Mouse (Mus musculus): ENCODE results near the gene Amy1.
A peak's percentile ranks its signal among the peaks of the same experiment; 100 is the strongest.
"Not testable (repeated sequence)": the region's sequence is repeated elsewhere in the genome, so short reads cannot be mapped to it uniquely, and the experiment has no call there.

Amy1 gene

GRCm38 (mm10) chr3:113606599-113606998 is at the start of gene Amy1:
Amy1 (minus strand) TSS chr3:113606699.
- DNase-seq (ENCODE audit: low spot score in 2 of 2) = no peak

- no peak for DNase-seq (ENCODE audit: low spot score in 2 of 2)
These were observed 47.8 kb upstream of the Amy1 start for GRCm38 (mm10) chr3:113654335-113654734.

GRCm38 (mm10) chr3:113651386-113651785 is 44.9 kb upstream of the Amy1 start:
- not testable (repeated sequence) for DNase-seq (ENCODE audit: low spot score in 2 of 2)

GRCm38 (mm10) chr3:113639545-113639944 is 33.0 kb upstream of the Amy1 start:
- DNase-seq (ENCODE audit: low spot score in 2 of 2) = no peak

DNA sequence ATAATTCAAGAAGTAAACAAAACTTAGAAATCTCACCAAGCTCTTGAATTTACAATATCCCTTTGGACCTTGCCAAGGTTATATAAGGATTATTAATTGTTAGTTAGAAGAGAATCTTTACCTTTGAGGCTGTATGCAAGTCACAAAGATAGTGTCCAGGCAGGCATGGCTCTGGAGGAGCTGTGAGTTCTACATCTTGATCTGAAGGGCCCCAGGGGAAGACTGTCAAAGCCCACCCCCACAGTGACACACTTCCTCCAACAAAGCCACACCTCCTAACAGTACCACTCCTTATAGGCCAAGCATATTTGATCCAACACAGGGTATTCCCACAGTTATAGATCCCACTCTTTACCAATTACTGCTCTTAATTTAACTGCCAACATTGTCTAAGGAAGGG is 27.7 kb upstream of the Amy1 start:
- DNase-seq (ENCODE audit: low spot score in 2 of 2) = no peak

- DNase-seq (ENCODE audit: low spot score in 2 of 2) = no peak
These were observed 25.1 kb upstream of the Amy1 start for GRCm38 (mm10) chr3:113631611-113632010.

GRCm38 (mm10) chr3:113630564-113630963 is 24.1 kb upstream of the Amy1 start:
- no peak for DNase-seq (ENCODE audit: low spot score in 2 of 2)

DNA sequence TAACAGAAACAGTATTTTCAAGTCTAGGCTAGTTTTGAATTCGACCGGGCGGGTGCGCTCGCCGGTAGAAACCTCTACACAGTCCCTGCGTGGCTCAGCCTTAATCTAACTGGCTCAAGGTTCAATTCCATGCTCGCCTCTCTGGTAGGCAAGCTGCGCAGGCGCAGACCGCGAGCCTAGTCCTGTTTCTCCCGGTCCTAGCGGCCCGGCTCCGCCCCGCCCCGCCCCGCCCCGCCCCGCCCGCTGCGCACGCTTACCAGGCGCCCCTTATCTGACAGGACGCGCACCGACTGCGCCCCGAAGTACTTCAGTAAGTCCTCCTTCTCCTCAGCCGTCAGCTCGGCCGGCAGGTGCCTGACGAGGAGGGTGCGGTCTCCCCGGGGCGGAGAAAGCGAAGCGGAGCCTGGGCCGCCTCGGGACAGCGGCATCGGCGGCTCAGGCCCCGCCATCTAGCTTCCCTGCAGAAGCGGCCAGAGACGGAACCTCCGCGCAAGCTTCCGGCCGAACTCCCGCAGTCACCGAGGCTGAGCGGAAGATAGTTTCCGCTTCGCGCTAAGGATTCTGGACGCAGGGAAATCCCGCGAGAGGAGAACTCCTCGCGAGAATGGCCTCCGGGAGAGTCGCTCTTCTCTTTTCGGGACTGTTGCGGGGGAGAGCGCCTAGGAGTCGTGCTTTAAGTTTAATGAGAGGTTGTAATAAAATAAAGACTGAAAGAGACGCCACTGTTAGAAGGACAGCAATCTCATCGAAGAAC is 23.3 kb upstream of the Amy1 start, which contains the start of gene Rnpc3:
Rnpc3 (minus strand) TSS at position 544 of the 754 bp plus-strand sequence.
- DNase-seq (ENCODE audit: low spot score in 2 of 2) = peak; percentile 92 to 97

- DNase-seq (ENCODE audit: low spot score in 2 of 2) = no peak
These were observed 15.7 kb downstream of the Amy1 start for GRCm38 (mm10) chr3:113590844-113591243.

GRCm38 (mm10) chr3:113574578-113574977 is 31.9 kb downstream of the Amy1 start:
- DNase-seq (ENCODE audit: low spot score in 2 of 2) = no peak

DNA sequence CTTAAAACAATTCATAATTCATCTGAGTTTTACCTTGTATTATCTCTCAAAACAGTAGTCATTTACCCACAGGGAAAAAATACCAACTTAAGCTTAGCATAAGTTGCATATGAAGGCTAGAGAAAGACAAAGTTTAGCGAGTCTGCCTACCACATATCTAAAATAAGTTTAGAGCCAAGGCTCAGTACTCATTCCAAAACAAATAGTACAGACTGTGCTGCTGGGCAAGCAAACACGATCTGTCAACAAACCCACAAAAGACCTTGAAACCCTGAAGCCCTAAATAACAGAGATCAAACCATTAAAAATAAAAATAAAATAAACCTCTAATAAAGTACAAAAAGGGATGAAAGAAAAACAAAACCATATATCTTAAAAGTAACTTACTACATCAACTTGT is 32.4 kb downstream of the Amy1 start:
- no peak for DNase-seq (ENCODE audit: low spot score in 2 of 2)

- DNase-seq (ENCODE audit: low spot score in 2 of 2) = no peak
These were observed 34.3 kb downstream of the Amy1 start for GRCm38 (mm10) chr3:113572158-113572557.

DNA sequence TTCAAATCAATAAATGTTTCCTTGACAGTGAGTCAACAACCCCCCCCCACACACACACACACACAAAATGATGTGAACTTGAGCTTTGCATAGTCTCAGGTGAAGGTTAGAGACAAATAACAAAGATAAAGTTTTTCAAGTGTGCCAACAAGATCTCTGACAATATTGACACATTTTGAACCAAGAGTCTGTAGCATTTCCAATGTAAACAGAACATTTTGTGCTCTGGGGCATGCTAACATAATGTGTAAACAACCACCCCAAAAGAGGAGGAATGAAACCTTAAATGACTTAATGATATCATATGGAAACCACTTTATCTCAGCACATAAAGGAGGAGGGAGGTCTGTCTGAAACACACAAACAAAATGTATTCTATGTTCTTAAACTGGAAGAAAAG is 66.8 kb downstream of the Amy1 start:
- no peak for DNase-seq (ENCODE audit: low spot score in 2 of 2)

- DNase-seq (ENCODE audit: low spot score in 2 of 2) = not testable (repeated sequence)
These were observed 74.2 kb downstream of the Amy1 start, which contains the start of gene Amy2a1 for GRCm38 (mm10) chr3:113532328-113532727. Amy2a1 (minus strand) TSS chr3:113532428.
